Mouse (Mus musculus) adipocyte (in vitro differentiated cells): ENCODE data around the gene Psg19.

Experiments used
- DNase-seq: peaks from one replicate; pipeline ENCODE4 v3.0.0-alpha.2; 2016; ENCODE audit warnings: low spot score

The Psg19 gene

GRCm38 (mm10) chr7:18746189-18746860 is 52.0 kb downstream of the Psg19 start:
- DNase-seq, result no peak
